Mouse (Mus musculus) kidney, adult 2 months (tissue): Measurements from ENCODE around the gene Tbc1d16. TPM values are rescaled to one million over a fixed set of nuclear protein-coding genes. Genes with fewer than 3 reads are reported as not detected.
A peak's percentile ranks its signal among the peaks of the same experiment; 100 is the strongest.

ENCODE experiments used
- DNase-seq: peaks from one replicate; pipeline ENCODE4 v3.0.0; 2021
- H3K27ac ChIP-seq: fragments of 200-500 bp; 2 replicates; pipeline ENCODE4 v1.5.1; 2012; ENCODE audit warnings: low read depth, low read length, control low read depth, inconsistent platforms; ENCODE audit not compliant: insufficient read depth
- H3K27me3 ChIP-seq: fragments of 200-500 bp; replicated peaks from 2 replicates; pipeline ENCODE4 v1.6.1; 2012; ENCODE audit warnings: mild to moderate bottlenecking, moderate library complexity, low read length, inconsistent platforms; ENCODE audit not compliant: control insufficient read depth, insufficient read depth
- H3K36me3 ChIP-seq: fragments of 200-500 bp; 2 replicates; pipeline ENCODE4 v1.6.1; 2012; ENCODE audit warnings: mild to moderate bottlenecking, moderate library complexity, low read length, inconsistent platforms; ENCODE audit not compliant: control insufficient read depth, insufficient read depth
- H3K4me1 ChIP-seq: fragments of 200-500 bp; 2 replicates; pipeline ENCODE4 v1.6.1; 2011; ENCODE audit warnings: low read length; ENCODE audit not compliant: control insufficient read depth, insufficient read depth
- H3K4me3 ChIP-seq: fragments of 200-500 bp; 2 replicates; pipeline ENCODE4 v1.5.1; 2011; ENCODE audit warnings: mild to moderate bottlenecking, low read depth, low read length, control low read depth; ENCODE audit not compliant: insufficient read depth
- CTCF ChIP-seq: fragments of 200-500 bp; conservative IDR thresholded peaks from 2 replicates; pipeline ENCODE4 v1.5.1; 2011; ENCODE audit warnings: low read depth, mild to moderate bottlenecking, control low read depth, low read length, moderate library complexity, mixed read lengths; ENCODE audit not compliant: insufficient read depth, insufficient read length
- POLR2A ChIP-seq: fragments of 200-500 bp; IDR thresholded peaks from one replicate; pipeline ENCODE4 v1.6.1; 2011; ENCODE audit warnings: low read depth, low read length, control low read depth
- whole genome bisulfite sequencing: fragments of 180-500 bp; shearing (Covaris S2); methylation state at CpG from one replicate; pipeline ENCODE4 v1.1.7; 2018; 5-methylcytosine and 5-hydroxymethylcytosine counted together
- polyA plus RNA-seq: library from polyadenylated mRNA; depleted of rRNA; stranded (reverse); fragments of >200 nt; gene quantifications from 2 replicates; pipeline ENCODE4 v1.2.3, GENCODE M21; 2012

Gene Tbc1d16
- polyA plus RNA-seq, 1 experiment, result 25.2 TPM

- 22% methylated on average over 5 of the region's 5 CpGs for WGBS
- no peaks in the 10 kb centered on the region for H3K4me1 ChIP-seq
- no peaks in the 10 kb centered on the region for H3K27me3 ChIP-seq
- no peaks in the 10 kb centered on the region for H3K36me3 ChIP-seq
- no peak overlapping the region for H3K27ac ChIP-seq
- peak; percentile 75 for DNase-seq
- no peak for TF ChIP-seq POLR2A
- peak; percentile 94 for TF ChIP-seq CTCF
- H3K4me3 ChIP-seq, result no peak overlapping the region
Measured at GRCm38 (mm10) chr11:119206562-119206961, 21.7 kb downstream of the Tbc1d16 start.

GRCm38 (mm10) chr11:119205738-119206137 is 22.6 kb downstream of the Tbc1d16 start:
- 86% methylated on average over 10 of the region's 10 CpGs for WGBS
- Histone ChIP-seq H3K4me1 (no peaks in the 10 kb centered on the region), H3K27me3 (no peaks in the 10 kb centered on the region), H3K36me3 (no peaks in the 10 kb centered on the region), H3K27ac (no peak overlapping the region), H3K4me3 (no peak overlapping the region)
- no peak for DNase-seq
- TF ChIP-seq POLR2A, result no peak
- TF ChIP-seq CTCF, result 0 out of 2 replicates have a peak, but pooled peaks have one; percentile 19

DNA sequence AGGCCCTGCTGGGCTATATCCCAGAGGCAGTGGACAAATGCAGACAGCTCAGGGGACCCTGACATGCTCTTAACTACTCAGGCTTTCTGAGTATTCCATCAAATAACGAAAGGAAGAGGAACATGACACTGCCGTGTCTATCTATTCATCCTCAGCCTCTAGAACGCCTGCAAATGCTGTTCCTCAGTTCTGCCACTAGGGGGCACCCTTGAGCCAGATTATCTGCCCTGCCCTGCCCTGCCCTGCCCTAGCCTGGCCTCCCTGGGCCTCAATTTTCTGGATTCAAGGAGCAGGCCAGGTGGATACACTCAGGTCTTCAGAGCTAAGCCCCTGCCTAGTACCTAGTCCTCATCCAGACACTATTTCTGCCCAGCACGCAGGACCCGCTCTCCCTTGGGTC is 24.9 kb downstream of the Tbc1d16 start:
- peak; percentile 36 for DNase-seq

GRCm38 (mm10) chr11:119199233-119199601 is 29.1 kb downstream of the Tbc1d16 start:
- no peaks in the 10 kb centered on the region for H3K27me3 ChIP-seq
- DNase-seq, result no peak
- WGBS, result 77% methylated on average over 4 of the region's 4 CpGs
- H3K4me3 ChIP-seq, result no peak overlapping the region
- no peaks in the 10 kb centered on the region for H3K36me3 ChIP-seq
- H3K27ac ChIP-seq, result no peak overlapping the region
- TF ChIP-seq CTCF (no peak), POLR2A (no peak)
- no peaks in the 10 kb centered on the region for H3K4me1 ChIP-seq

More for the DNA sequence above, 24.9 kb downstream of the Tbc1d16 start:
- H3K36me3 ChIP-seq, result no peaks in the 10 kb centered on the region
- H3K27me3 ChIP-seq, result no peaks in the 10 kb centered on the region
- H3K27ac ChIP-seq, result no peak overlapping the region
- TF ChIP-seq CTCF (peak; percentile 79), POLR2A (no peak)
- no peak overlapping the region for H3K4me3 ChIP-seq
- WGBS, result 43% methylated on average over 5 of the region's 5 CpGs
- H3K4me1 ChIP-seq, result no peaks in the 10 kb centered on the region

- Histone ChIP-seq H3K4me3 (no peak overlapping the region), H3K27me3 (no peaks in the 10 kb centered on the region), H3K27ac (no peak overlapping the region), H3K4me1 (no peaks in the 10 kb centered on the region), H3K36me3 (no peaks in the 10 kb centered on the region)
- 45% methylated on average over 26 of the region's 26 CpGs for WGBS
- DNase-seq, result no peak
- TF ChIP-seq CTCF, result peak; percentile 41
- no peak for TF ChIP-seq POLR2A
Measured at GRCm38 (mm10) chr11:119198564-119199232, 29.6 kb downstream of the Tbc1d16 start.

- no peak for DNase-seq
- no peak for TF ChIP-seq CTCF
- TF ChIP-seq POLR2A, result no peak
- 81% methylated on average over 18 of the region's 18 CpGs for WGBS
- Histone ChIP-seq H3K36me3 (no peaks in the 10 kb centered on the region), H3K4me3 (no peak overlapping the region), H3K27ac (no peak overlapping the region), H3K27me3 (no peaks in the 10 kb centered on the region), H3K4me1 (no peaks in the 10 kb centered on the region)
Measured at GRCm38 (mm10) chr11:119197618-119198563, 30.4 kb downstream of the Tbc1d16 start.

DNA sequence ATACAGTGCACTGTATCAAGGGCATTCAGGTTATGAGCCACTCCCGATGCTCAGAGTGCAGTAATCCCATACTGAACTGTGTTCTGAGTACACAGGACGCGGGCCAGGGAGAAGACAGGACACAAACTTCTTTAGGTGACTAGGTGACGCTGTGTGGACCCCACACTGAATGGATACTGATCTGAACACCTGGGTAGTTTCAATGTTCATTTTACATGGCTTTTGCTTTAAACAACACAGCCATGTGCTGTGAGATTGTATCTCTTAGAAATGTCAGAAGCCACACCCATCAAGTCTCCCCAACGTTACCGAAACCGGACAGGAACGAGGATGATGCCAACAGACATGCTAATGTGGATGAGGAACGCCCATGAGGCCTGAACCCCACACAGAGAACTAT is 35.7 kb downstream of the Tbc1d16 start:
- no peaks in the 10 kb centered on the region for H3K27me3 ChIP-seq
- H3K36me3 ChIP-seq, result no peaks in the 10 kb centered on the region
- no peak for DNase-seq
- H3K27ac ChIP-seq, result no peak overlapping the region
- WGBS, result 83% methylated on average over 9 of the region's 9 CpGs
- no peak for TF ChIP-seq CTCF
- no peak for TF ChIP-seq POLR2A
- no peak overlapping the region for H3K4me3 ChIP-seq
- H3K4me1 ChIP-seq, result no peaks in the 10 kb centered on the region
